Mouse (Mus musculus) midbrain, embryonic 10.5 days (tissue): ENCODE results near the gene Ggta1. TPM values are rescaled to one million over a fixed set of nuclear protein-coding genes. Genes with fewer than 3 reads are reported as not detected.

ENCODE experiments used
- DNase-seq: peaks from one replicate; pipeline ENCODE4 v3.0.0-alpha.2; 2017; ENCODE audit warnings: low spot score
- H3K27ac ChIP-seq: fragments of 300-500 bp; sonication (generic); replicated peaks from 2 replicates; pipeline ENCODE4 v1.5.1; 2016; ENCODE audit warnings: mild to moderate bottlenecking
- H3K27me3 ChIP-seq: fragments of 300-500 bp; sonication (generic); 2 replicates; pipeline ENCODE4 v1.6.1; 2016; ENCODE audit warnings: low read depth, mild to moderate bottlenecking; ENCODE audit not compliant: poor library complexity, severe bottlenecking
- H3K36me3 ChIP-seq: fragments of 300-500 bp; sonication (generic); 2 replicates; pipeline ENCODE4 v1.6.1; 2016; ENCODE audit warnings: mild to moderate bottlenecking, moderate library complexity
- H3K4me1 ChIP-seq: fragments of 300-500 bp; sonication (generic); 2 replicates; pipeline ENCODE4 v1.6.1; 2016
- H3K4me3 ChIP-seq: fragments of 300-500 bp; sonication (generic); 2 replicates; pipeline ENCODE4 v1.5.1; 2016; ENCODE audit warnings: mild to moderate bottlenecking, moderate library complexity
- H3K9me3 ChIP-seq: fragments of 300-500 bp; sonication (generic); replicated peaks from 2 replicates; pipeline ENCODE4 v1.6.1; 2016; ENCODE audit warnings: mild to moderate bottlenecking
- WGBS: fragments of 180-500 bp; shearing (Covaris S2); methylation state at CpG from one replicate; pipeline ENCODE4 v1.1.7; 2016; 5-methylcytosine and 5-hydroxymethylcytosine counted together
- polyA plus RNA-seq: library from polyadenylated mRNA; unstranded; fragments of >200 nt; fragmentation: Nextera tagmentation; extraction: Ambion mirVana; gene quantifications from 2 replicates; pipeline ENCODE4 v1.2.1, GENCODE M21; 2016

Gene Ggta1
- 5.0 and 6.0 TPM in 2 replicates for polyA plus RNA-seq

- H3K4me1 ChIP-seq, result peaks cover 42% of the 10 kb centered on the region
- no peaks in the 10 kb centered on the region for H3K36me3 ChIP-seq
- 17% methylated on average over 7 of the region's 7 CpGs for WGBS
- peaks cover 23% of the 10 kb centered on the region for H3K27me3 ChIP-seq
- peak within 1 kb of the TSS; percentile 73 for H3K4me3 ChIP-seq
- DNase-seq, result peak; percentile 34
- peak within 1 kb of the TSS; percentile 89 for H3K27ac ChIP-seq
- H3K9me3 ChIP-seq, result no peaks in the 10 kb centered on the region
Observed at GRCm38 (mm10) chr2:35462791-35463281, at the start of gene Ggta1. Ggta1 (minus strand) TSS chr2:35463231.

- no peaks in the 10 kb centered on the region for H3K27me3 ChIP-seq
- no peak for DNase-seq
- H3K9me3 ChIP-seq, result no peaks in the 10 kb centered on the region
- H3K4me1 ChIP-seq, result peaks cover 30% of the 10 kb centered on the region
- H3K27ac ChIP-seq, result no peak overlapping the region
- 96% methylated on average over 4 of the region's 4 CpGs for WGBS
- H3K4me3 ChIP-seq, result no peak overlapping the region
- H3K36me3 ChIP-seq, result no peaks in the 10 kb centered on the region
Observed at GRCm38 (mm10) chr2:35512226-35512625, 49.2 kb upstream of the Ggta1 start.

GRCm38 (mm10) chr2:35510920-35511319 is 47.9 kb upstream of the Ggta1 start:
- Histone ChIP-seq H3K27me3 (no peaks in the 10 kb centered on the region), H3K27ac (no peak overlapping the region), H3K4me1 (peaks cover 40% of the 10 kb centered on the region), H3K9me3 (no peaks in the 10 kb centered on the region), H3K36me3 (no peaks in the 10 kb centered on the region), H3K4me3 (no peak overlapping the region)
- 71% methylated on average over 1 of the region's 1 CpGs for WGBS
- no peak for DNase-seq

GRCm38 (mm10) chr2:35509888-35510287 is 46.9 kb upstream of the Ggta1 start:
- Histone ChIP-seq H3K27ac (no peak overlapping the region), H3K4me1 (peaks cover 40% of the 10 kb centered on the region), H3K27me3 (no peaks in the 10 kb centered on the region), H3K4me3 (no peak overlapping the region), H3K36me3 (no peaks in the 10 kb centered on the region), H3K9me3 (no peaks in the 10 kb centered on the region)
- DNase-seq, result no peak
- 65% methylated on average over 4 of the region's 4 CpGs for WGBS

DNA sequence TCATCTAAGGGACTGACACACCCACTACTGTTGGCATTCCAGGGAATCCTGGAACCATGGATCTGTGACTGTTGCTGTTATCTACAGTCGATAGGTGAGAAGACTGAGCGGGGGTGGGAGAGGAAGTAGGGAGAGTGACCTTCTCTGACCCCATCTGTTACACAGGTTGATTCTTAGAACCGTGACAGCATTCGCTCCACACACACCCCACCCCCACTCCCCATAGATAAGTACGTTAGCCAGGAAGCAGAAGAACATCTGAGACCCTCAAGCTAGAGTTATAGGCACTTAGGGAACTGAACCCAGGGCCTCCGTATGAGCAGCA is 46.3 kb upstream of the Ggta1 start:
- WGBS, result 44% methylated on average over 6 of the region's 6 CpGs

DNA sequence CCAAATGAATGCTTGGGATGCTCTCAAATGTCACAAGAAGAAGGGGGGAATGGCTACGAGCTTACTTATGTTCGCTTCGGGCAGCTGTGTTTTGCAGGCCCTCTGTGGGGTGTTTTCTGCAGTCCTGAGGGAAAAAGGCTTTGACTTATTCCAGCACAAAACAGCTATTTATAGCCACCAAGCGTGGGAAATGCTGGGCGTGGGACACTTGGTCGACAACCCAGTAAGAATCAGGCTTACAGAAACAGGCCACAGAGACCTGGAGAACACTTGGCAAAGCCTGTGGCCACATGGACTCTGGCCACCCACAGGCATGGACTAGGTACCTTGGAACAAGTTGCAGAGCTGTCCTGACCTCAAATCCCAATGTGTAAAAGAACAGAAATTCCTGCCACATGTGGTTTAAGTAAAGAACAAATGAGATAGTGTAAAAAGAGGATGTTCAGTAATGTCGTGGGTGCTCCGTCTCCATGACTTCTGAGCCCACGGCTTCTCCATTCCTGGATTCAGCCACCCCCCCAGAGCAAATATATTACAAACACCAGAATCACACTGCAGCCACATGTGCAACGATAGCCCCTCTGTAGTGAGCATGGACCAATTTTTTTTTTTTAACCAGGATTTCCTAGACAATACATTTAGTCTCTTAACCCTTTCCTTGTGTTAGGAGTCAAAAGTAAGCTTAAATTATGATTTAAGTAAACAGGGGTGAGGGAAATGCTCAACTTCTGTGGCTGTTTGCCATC is 45.7 kb upstream of the Ggta1 start:
- Histone ChIP-seq H3K36me3 (no peaks in the 10 kb centered on the region), H3K9me3 (no peaks in the 10 kb centered on the region), H3K27ac (no peak overlapping the region), H3K4me1 (peaks cover 34% of the 10 kb centered on the region), H3K4me3 (no peak overlapping the region), H3K27me3 (no peaks in the 10 kb centered on the region)
- 69% methylated on average over 10 of the region's 10 CpGs for WGBS
- DNase-seq, result no peak

More for the DNA sequence above, 46.3 kb upstream of the Ggta1 start:
- Histone ChIP-seq H3K4me3 (no peak overlapping the region), H3K27ac (no peak overlapping the region), H3K27me3 (no peaks in the 10 kb centered on the region), H3K36me3 (no peaks in the 10 kb centered on the region), H3K9me3 (no peaks in the 10 kb centered on the region), H3K4me1 (peaks cover 39% of the 10 kb centered on the region)
- no peak for DNase-seq

- H3K27me3 ChIP-seq, result no peaks in the 10 kb centered on the region
- H3K4me1 ChIP-seq, result peaks cover 37% of the 10 kb centered on the region
- WGBS, result 59% methylated on average over 9 of the region's 9 CpGs
- no peak overlapping the region for H3K4me3 ChIP-seq
- no peak overlapping the region for H3K27ac ChIP-seq
- no peaks in the 10 kb centered on the region for H3K9me3 ChIP-seq
- DNase-seq, result no peak
- H3K36me3 ChIP-seq, result no peaks in the 10 kb centered on the region
Observed at GRCm38 (mm10) chr2:35507191-35507511, 44.1 kb upstream of the Ggta1 start.

DNA sequence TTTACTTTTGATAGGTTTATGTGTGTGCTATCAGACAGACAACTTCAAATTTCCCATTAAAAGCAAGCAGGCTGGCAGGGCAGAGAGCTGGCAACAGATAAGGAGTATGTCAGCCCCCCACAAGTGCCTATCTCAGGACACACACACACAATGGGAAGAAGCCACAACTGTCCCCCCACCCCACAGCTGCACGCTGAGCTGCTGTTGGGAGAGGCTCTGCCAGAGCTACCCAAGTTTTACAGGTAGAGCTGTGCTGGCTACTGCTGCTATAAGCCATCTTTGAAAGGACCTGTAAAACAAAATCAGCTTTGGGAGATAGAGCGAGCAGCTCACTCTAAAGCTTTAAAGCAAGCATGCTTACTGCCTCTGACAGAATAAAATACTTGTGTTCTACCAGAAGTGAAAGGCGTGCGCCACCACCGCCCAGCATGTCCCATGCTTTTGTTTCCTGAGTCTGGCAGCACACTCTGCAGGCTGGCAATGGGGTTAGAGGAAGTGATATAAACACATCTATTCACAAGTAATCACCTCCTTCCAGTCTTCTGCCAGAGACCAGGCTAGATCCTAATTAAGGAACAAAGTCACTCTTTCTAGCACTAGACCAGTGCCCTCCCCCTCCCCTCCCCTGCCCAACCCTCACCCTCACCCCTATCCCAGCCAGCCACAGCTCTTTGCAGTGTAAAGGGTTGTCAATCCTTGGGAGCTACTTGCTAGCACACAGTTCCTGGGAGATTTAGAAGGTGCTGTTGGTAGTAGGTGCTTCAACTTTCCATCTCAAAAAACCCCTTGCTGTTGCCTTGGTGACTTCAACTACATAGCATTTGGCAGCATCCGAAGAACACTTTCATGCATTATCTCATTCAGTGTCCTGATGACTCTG is 43.5 kb upstream of the Ggta1 start:
- no peaks in the 10 kb centered on the region for H3K36me3 ChIP-seq
- no peaks in the 10 kb centered on the region for H3K9me3 ChIP-seq
- H3K27me3 ChIP-seq, result no peaks in the 10 kb centered on the region
- 73% methylated on average over 6 of the region's 6 CpGs for WGBS
- H3K4me3 ChIP-seq, result no peak overlapping the region
- no peak overlapping the region; the same call in 1 of the 2 replicates for H3K27ac ChIP-seq
- no peak for DNase-seq
- H3K4me1 ChIP-seq, result peaks cover 37% of the 10 kb centered on the region

- Histone ChIP-seq H3K27me3 (no peaks in the 10 kb centered on the region), H3K9me3 (no peaks in the 10 kb centered on the region), H3K4me1 (peaks cover 37% of the 10 kb centered on the region), H3K36me3 (no peaks in the 10 kb centered on the region), H3K4me3 (no peak overlapping the region), H3K27ac (no peak overlapping the region)
- DNase-seq, result no peak
- WGBS, result 90% methylated on average over 6 of the region's 6 CpGs
Observed at GRCm38 (mm10) chr2:35505519-35506286, 42.7 kb upstream of the Ggta1 start.

GRCm38 (mm10) chr2:35504417-35504776 is 41.4 kb upstream of the Ggta1 start:
- no peak overlapping the region for H3K4me3 ChIP-seq
- H3K27me3 ChIP-seq, result no peaks in the 10 kb centered on the region
- DNase-seq, result no peak
- peaks cover 26% of the 10 kb centered on the region for H3K4me1 ChIP-seq
- 80% methylated on average over 7 of the region's 7 CpGs for WGBS
- no peaks in the 10 kb centered on the region for H3K36me3 ChIP-seq
- no peak overlapping the region for H3K27ac ChIP-seq
- no peaks in the 10 kb centered on the region for H3K9me3 ChIP-seq

DNA sequence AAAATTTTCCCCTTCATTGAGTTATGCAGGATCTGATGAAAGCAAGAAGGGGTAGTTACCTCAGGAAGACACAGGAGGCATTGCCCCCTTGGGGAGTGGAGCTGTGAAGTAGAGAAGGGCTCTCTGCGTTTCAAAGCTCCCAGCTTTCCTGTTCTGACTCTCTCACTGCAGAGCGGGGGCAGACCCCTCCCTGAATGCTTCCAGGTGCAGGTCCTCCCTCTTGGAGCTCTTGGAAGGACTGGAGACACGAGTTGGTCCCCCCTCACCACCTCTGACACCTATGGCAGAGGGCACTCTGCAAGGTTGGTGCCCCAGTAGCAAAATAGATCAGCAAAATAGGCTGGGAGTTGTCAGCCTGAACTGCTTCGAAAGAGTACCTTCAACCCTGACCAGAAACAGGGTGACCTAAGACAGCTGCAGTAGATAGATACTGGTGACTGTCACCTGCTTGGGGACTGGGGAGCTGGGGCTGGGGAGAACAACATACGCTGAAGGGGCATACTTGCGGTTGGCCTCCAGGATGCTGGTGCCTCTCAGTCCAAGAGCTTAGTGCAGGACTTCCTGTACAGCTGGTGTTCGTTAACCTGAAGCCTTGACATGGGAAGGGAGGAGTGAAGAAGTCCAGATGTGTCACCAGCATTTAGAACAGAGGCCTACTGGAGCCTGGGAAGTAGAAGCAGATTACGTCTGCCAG is 40.8 kb upstream of the Ggta1 start:
- H3K27me3 ChIP-seq, result no peaks in the 10 kb centered on the region
- WGBS, result 65% methylated on average over 8 of the region's 8 CpGs
- DNase-seq, result no peak
- peaks cover 21% of the 10 kb centered on the region for H3K4me1 ChIP-seq
- no peaks in the 10 kb centered on the region for H3K9me3 ChIP-seq
- H3K4me3 ChIP-seq, result no peak overlapping the region
- no peak overlapping the region for H3K27ac ChIP-seq
- H3K36me3 ChIP-seq, result no peaks in the 10 kb centered on the region

DNA sequence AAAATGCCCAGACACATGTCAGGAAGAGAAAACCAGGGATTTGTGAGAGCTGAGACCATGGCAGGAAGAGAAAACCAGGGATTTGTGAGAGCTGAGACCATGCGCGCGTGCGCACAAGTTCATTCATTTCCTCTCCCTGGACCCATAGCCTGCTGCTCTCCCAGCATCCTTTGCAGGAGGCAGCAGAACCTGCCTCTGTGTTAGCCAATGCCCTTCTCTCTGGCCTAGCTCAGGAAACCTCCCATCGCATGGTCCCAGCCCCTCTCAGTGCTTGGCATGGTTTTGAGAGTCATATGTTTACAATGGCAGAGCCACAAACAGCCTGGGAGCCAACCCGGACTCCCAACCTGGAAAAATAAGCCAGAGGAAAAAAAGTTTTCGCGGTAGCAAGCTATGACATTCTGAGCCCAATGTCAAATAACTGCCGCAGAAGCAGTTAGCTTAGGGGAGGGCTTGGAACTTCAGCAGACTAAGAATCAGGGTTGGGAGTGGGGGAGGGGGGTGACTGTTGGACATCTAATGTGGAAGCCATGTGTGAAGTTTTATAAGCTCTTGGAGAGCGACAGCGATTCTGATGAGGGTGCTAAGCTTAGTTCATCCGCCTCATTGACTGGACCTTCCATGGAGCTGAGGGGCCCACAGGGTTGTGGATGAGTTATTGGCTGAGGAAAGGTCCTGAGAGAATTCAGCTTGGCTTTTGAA is 40.1 kb upstream of the Ggta1 start:
- no peak for DNase-seq
- peaks cover 15% of the 10 kb centered on the region for H3K4me1 ChIP-seq
- no peaks in the 10 kb centered on the region for H3K36me3 ChIP-seq
- H3K27ac ChIP-seq, result no peak overlapping the region
- no peak overlapping the region for H3K4me3 ChIP-seq
- no peaks in the 10 kb centered on the region for H3K9me3 ChIP-seq
- H3K27me3 ChIP-seq, result no peaks in the 10 kb centered on the region
- 87% methylated on average over 12 of the region's 12 CpGs for WGBS
